Mouse (Mus musculus): ENCODE measurements at regions not wholly inside any gene's neighbourhood (a gene's known extent, or its start where the extent isn't known, plus 50 kb on each side); places are given as distances from the start of the nearest gene placed in this dataset.

- no peak for ATAC-seq (replicated peaks; ENCODE audit: poor library complexity, severe bottlenecking)
Observed at GRCm38 (mm10) chr3:54443791-54444190, 82.9 kb downstream of the Postn start.

GRCm38 (mm10) chr3:54446889-54447288, 86.0 kb downstream of the Postn start:
- ATAC-seq (replicated peaks; ENCODE audit: poor library complexity, severe bottlenecking), result no peak

GRCm38 (mm10) chr3:54457416-54457815, 96.5 kb downstream of the Postn start:
- ATAC-seq (replicated peaks; ENCODE audit: poor library complexity, severe bottlenecking), result peak; percentile 58

- ATAC-seq (replicated peaks; ENCODE audit: poor library complexity, severe bottlenecking), result no peak
Observed at GRCm38 (mm10) chr3:54461366-54461765, 100.5 kb downstream of the Postn start.

- no peak for ATAC-seq (replicated peaks; ENCODE audit: poor library complexity, severe bottlenecking)
Observed at GRCm38 (mm10) chr3:54466097-54466496, 105.2 kb downstream of the Postn start.

- no peak for ATAC-seq (replicated peaks; ENCODE audit: poor library complexity, severe bottlenecking)
Observed at GRCm38 (mm10) chr3:54474209-54474608, 113.3 kb downstream of the Postn start.

GRCm38 (mm10) chr3:54475879-54476278, 115.0 kb downstream of the Postn start:
- ATAC-seq (replicated peaks; ENCODE audit: poor library complexity, severe bottlenecking), result no peak

GRCm38 (mm10) chr3:54477986-54478385, 117.1 kb downstream of the Postn start:
- ATAC-seq (replicated peaks; ENCODE audit: poor library complexity, severe bottlenecking), result no peak

GRCm38 (mm10) chr3:54480251-54480650, 119.3 kb downstream of the Postn start:
- no peak for ATAC-seq (replicated peaks; ENCODE audit: poor library complexity, severe bottlenecking)

GRCm38 (mm10) chr3:54487346-54487745, 126.4 kb downstream of the Postn start:
- ATAC-seq (replicated peaks; ENCODE audit: poor library complexity, severe bottlenecking), result no peak

GRCm38 (mm10) chr3:54487844-54488243, 126.9 kb downstream of the Postn start:
- 0 out of 2 replicates have a peak, but pooled peaks have one; percentile 33 for ATAC-seq (replicated peaks; ENCODE audit: poor library complexity, severe bottlenecking)

GRCm38 (mm10) chr3:54490249-54490900, 129.5 kb downstream of the Postn start:
- ATAC-seq (replicated peaks; ENCODE audit: poor library complexity, severe bottlenecking), result no peak

GRCm38 (mm10) chr3:54493567-54493966, 132.7 kb downstream of the Postn start:
- ATAC-seq (replicated peaks; ENCODE audit: poor library complexity, severe bottlenecking), result peak; percentile 84

GRCm38 (mm10) chr3:54504997-54505396, 144.1 kb downstream of the Postn start:
- peak; percentile 98 for ATAC-seq (replicated peaks; ENCODE audit: poor library complexity, severe bottlenecking)

- ATAC-seq (replicated peaks; ENCODE audit: poor library complexity, severe bottlenecking), result no peak
Observed at GRCm38 (mm10) chr3:54507575-54507974, 146.7 kb downstream of the Postn start.

GRCm38 (mm10) chr3:54508906-54509305, 148.0 kb downstream of the Postn start:
- no peak for ATAC-seq (replicated peaks; ENCODE audit: poor library complexity, severe bottlenecking)

GRCm38 (mm10) chr3:54517251-54517650, 156.3 kb downstream of the Postn start:
- ATAC-seq (replicated peaks; ENCODE audit: poor library complexity, severe bottlenecking), result no peak

GRCm38 (mm10) chr3:54522716-54523115, 161.8 kb downstream of the Postn start:
- no peak for ATAC-seq (replicated peaks; ENCODE audit: poor library complexity, severe bottlenecking)

- ATAC-seq (replicated peaks; ENCODE audit: poor library complexity, severe bottlenecking), result no peak
Observed at GRCm38 (mm10) chr3:54526618-54527017, 165.7 kb downstream of the Postn start.

- ATAC-seq (replicated peaks; ENCODE audit: poor library complexity, severe bottlenecking), result no peak
Observed at GRCm38 (mm10) chr3:54528292-54528691, 164.3 kb upstream of the Supt20 start.

- ATAC-seq (replicated peaks; ENCODE audit: poor library complexity, severe bottlenecking), result no peak
Observed at GRCm38 (mm10) chr3:54530251-54530650, 162.4 kb upstream of the Supt20 start.

- ATAC-seq (replicated peaks; ENCODE audit: poor library complexity, severe bottlenecking), result no peak
Observed at GRCm38 (mm10) chr3:54535361-54535760, 157.2 kb upstream of the Supt20 start.

- peak; percentile 70 for ATAC-seq (replicated peaks; ENCODE audit: poor library complexity, severe bottlenecking)
Observed at GRCm38 (mm10) chr3:54538055-54538454, 154.6 kb upstream of the Supt20 start.
